Mouse (Mus musculus): ENCODE results near the gene Vars. TPM values are rescaled to one million over a fixed set of nuclear protein-coding genes. Genes with fewer than 3 reads are reported as not detected.
"Not testable (repeated sequence)": the region's sequence is repeated elsewhere in the genome, so short reads cannot be mapped to it uniquely, and the experiment has no call there.

Vars gene
- polyA plus RNA-seq, 1 experiment from 2014 or later, result 54.8 TPM

DNA sequence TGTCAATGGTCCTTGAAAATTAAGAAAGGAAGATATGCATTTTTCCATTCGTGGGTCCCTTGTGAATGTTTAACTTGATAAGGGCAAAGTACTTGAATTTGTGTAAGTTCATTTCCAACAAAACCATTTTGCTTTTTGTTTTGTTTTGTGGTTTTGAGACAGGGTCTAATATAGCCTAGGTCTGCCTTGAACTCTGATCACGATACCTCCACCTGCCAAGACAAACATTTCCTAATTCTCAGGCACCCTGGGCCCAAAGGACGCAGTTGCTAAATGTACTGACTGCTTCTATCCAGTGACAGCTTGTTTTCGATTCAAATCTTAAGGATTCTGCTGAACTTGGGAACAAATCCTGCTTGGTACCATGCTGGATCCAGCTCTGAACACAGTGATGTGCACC is 21.2 kb upstream of the Vars start:
- no peak overlapping the region for H3K27ac ChIP-seq (ENCODE audit: low read length)
- no peaks in the 10 kb centered on the region for H3K36me3 ChIP-seq (ENCODE audit: control insufficient read depth, insufficient read depth, low read length)
- WGBS, result 93% methylated on average over 4 of the region's 4 CpGs
- H3K9me3 ChIP-seq (replicated peaks; ENCODE audit: control insufficient read depth, low read length, poor library complexity, severe bottlenecking), result no peaks in the 10 kb centered on the region
- no peak for ATAC-seq
- H3K4me1 ChIP-seq (ENCODE audit: control insufficient read depth, insufficient read depth, low read length), result peaks cover 20% of the 10 kb centered on the region
- 0 out of 2 replicates have a peak overlapping the region, but pooled peaks have one; percentile 21 for H3K9ac ChIP-seq (ENCODE audit: low read depth, low read length)
- no peaks in the 10 kb centered on the region for H3K27me3 ChIP-seq (ENCODE audit: control insufficient read depth, insufficient read depth, low read depth, low read length)
- no peak overlapping the region for H3K4me3 ChIP-seq (ENCODE audit: low read depth, low read length)
- no peak overlapping the region for H3K4me2 ChIP-seq (ENCODE audit: low read length)

DNA sequence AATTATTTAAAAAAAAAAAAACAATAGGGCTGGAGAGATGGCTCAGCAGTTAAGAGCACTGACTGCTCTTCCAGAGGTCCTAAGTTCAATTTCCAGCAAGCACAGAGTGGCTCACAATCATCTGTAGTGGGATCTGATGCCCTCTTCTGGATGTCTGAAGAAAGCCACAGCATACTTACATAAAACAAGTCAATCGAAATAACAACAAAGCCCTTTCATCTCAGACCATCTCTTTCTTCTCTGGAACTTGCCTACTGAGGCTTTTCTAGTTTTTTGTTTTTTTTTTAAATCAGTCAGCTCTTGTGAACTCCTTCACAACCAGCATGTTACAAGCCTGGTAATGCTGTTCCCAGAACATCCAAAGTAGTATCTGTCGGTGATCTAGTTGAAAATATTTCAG is 20.1 kb upstream of the Vars start:
- Histone ChIP-seq H3K27ac (ENCODE audit: low read length) (peak overlapping the region; percentile 96), H3K4me3 (ENCODE audit: low read depth, low read length) (peak overlapping the region; percentile 70)
- WGBS, result 14% methylated on average over 2 of the region's 2 CpGs

GRCm38 (mm10) chr17:34981690-34982180 is 19.1 kb upstream of the Vars start, which contains the start of gene Lsm2:
TSS of gene Lsm2 (plus strand) at chr17:34981862.
- no peaks in the 10 kb centered on the region for H3K9me3 ChIP-seq (replicated peaks; ENCODE audit: control insufficient read depth, low read length, poor library complexity, severe bottlenecking)
- H3K27me3 ChIP-seq (ENCODE audit: control insufficient read depth, insufficient read depth, low read depth, low read length), result no peaks in the 10 kb centered on the region
- H3K27ac ChIP-seq (ENCODE audit: low read length), result peak within 1 kb of the TSS; percentile 96
- peak within 1 kb of the TSS; percentile 70 for H3K4me3 ChIP-seq (ENCODE audit: low read depth, low read length)
- H3K9ac ChIP-seq (ENCODE audit: low read depth, low read length), result peak within 1 kb of the TSS; percentile 91
- peak; percentile 96 for ATAC-seq
- peaks cover 7% of the 10 kb centered on the region for H3K36me3 ChIP-seq (ENCODE audit: control insufficient read depth, insufficient read depth, low read length)
- H3K4me2 ChIP-seq (ENCODE audit: low read length), result peak within 1 kb of the TSS; percentile 92
- WGBS, result under 1% methylated on average over 57 of the region's 58 CpGs
- H3K4me1 ChIP-seq (ENCODE audit: control insufficient read depth, insufficient read depth, low read length), result peaks cover 20% of the 10 kb centered on the region

More for the DNA sequence above, 20.1 kb upstream of the Vars start:
- peak overlapping the region; percentile 91 for H3K9ac ChIP-seq (ENCODE audit: low read depth, low read length)
- H3K4me2 ChIP-seq (ENCODE audit: low read length), result peak overlapping the region; percentile 92
- ATAC-seq, result no peak
- no peaks in the 10 kb centered on the region for H3K27me3 ChIP-seq (ENCODE audit: control insufficient read depth, insufficient read depth, low read depth, low read length)
- H3K36me3 ChIP-seq (ENCODE audit: control insufficient read depth, insufficient read depth, low read length), result peaks cover 4% of the 10 kb centered on the region
- peaks cover 20% of the 10 kb centered on the region for H3K4me1 ChIP-seq (ENCODE audit: control insufficient read depth, insufficient read depth, low read length)
- H3K9me3 ChIP-seq (replicated peaks; ENCODE audit: control insufficient read depth, low read length, poor library complexity, severe bottlenecking), result no peaks in the 10 kb centered on the region

GRCm38 (mm10) chr17:34982328-34982727 is 18.5 kb upstream of the Vars start:
- H3K9me3 ChIP-seq (replicated peaks; ENCODE audit: control insufficient read depth, low read length, poor library complexity, severe bottlenecking), result no peaks in the 10 kb centered on the region
- peak overlapping the region; percentile 91 for H3K9ac ChIP-seq (ENCODE audit: low read depth, low read length)
- peaks cover 7% of the 10 kb centered on the region for H3K36me3 ChIP-seq (ENCODE audit: control insufficient read depth, insufficient read depth, low read length)
- H3K27me3 ChIP-seq (ENCODE audit: control insufficient read depth, insufficient read depth, low read depth, low read length), result no peaks in the 10 kb centered on the region
- ATAC-seq, result peak; percentile 23; the same call in 1 of the 2 replicates
- H3K27ac ChIP-seq (ENCODE audit: low read length), result peak overlapping the region; percentile 96
- WGBS, result 0% methylated on average over 15 of the region's 15 CpGs
- H3K4me3 ChIP-seq (ENCODE audit: low read depth, low read length), result peak overlapping the region; percentile 70
- peaks cover 20% of the 10 kb centered on the region for H3K4me1 ChIP-seq (ENCODE audit: control insufficient read depth, insufficient read depth, low read length)
- H3K4me2 ChIP-seq (ENCODE audit: low read length), result peak overlapping the region; percentile 92

- 64% methylated on average over 2 of the region's 2 CpGs for WGBS
- no peak for ATAC-seq
- no peak overlapping the region for H3K27ac ChIP-seq (ENCODE audit: low read length)
These were observed 16.6 kb upstream of the Vars start for GRCm38 (mm10) chr17:34984218-34984617.

DNA sequence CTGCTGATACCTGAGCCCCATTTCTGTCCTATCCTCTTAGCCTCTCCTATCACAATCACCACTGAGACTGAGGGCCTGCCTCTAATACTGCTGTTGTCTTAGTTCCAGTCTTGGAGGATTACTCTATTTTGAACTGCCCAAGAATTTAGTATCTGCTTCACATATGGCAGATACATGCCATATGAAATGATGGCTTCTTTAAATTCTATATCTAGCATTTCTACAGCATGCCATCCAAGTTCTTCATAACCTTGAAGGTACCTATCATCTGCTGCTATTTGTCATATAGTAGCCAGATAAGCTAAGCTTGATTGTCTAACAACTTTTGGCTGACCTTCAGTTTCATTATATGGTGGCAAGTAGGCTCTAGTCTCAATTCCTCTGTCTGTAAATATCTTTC is 6.0 kb upstream of the Vars start:
- no peak overlapping the region for H3K9ac ChIP-seq (ENCODE audit: low read depth, low read length)
- H3K9me3 ChIP-seq (replicated peaks; ENCODE audit: control insufficient read depth, low read length, poor library complexity, severe bottlenecking), result no peaks in the 10 kb centered on the region
- H3K4me1 ChIP-seq (ENCODE audit: control insufficient read depth, insufficient read depth, low read length), result no peaks in the 10 kb centered on the region
- no peak for ATAC-seq
- no peaks in the 10 kb centered on the region for H3K27me3 ChIP-seq (ENCODE audit: control insufficient read depth, insufficient read depth, low read depth, low read length)
- H3K4me2 ChIP-seq (ENCODE audit: low read length), result no peak overlapping the region
- H3K27ac ChIP-seq (ENCODE audit: low read length), result no peak overlapping the region
- no peaks in the 10 kb centered on the region for H3K36me3 ChIP-seq (ENCODE audit: control insufficient read depth, insufficient read depth, low read length)
- no peak overlapping the region for H3K4me3 ChIP-seq (ENCODE audit: low read depth, low read length)

More at GRCm38 (mm10) chr17:34984218-34984617, 16.6 kb upstream of the Vars start:
- H3K4me1 ChIP-seq (ENCODE audit: control insufficient read depth, insufficient read depth, low read length), result peaks cover 20% of the 10 kb centered on the region
- H3K4me3 ChIP-seq (ENCODE audit: low read depth, low read length), result no peak overlapping the region
- peaks cover 7% of the 10 kb centered on the region for H3K36me3 ChIP-seq (ENCODE audit: control insufficient read depth, insufficient read depth, low read length)
- no peaks in the 10 kb centered on the region for H3K27me3 ChIP-seq (ENCODE audit: control insufficient read depth, insufficient read depth, low read depth, low read length)
- H3K4me2 ChIP-seq (ENCODE audit: low read length), result no peak overlapping the region
- no peaks in the 10 kb centered on the region for H3K9me3 ChIP-seq (replicated peaks; ENCODE audit: control insufficient read depth, low read length, poor library complexity, severe bottlenecking)
- no peak overlapping the region for H3K9ac ChIP-seq (ENCODE audit: low read depth, low read length)

GRCm38 (mm10) chr17:34995192-34995591 is 5.6 kb upstream of the Vars start:
- 95% methylated on average over 4 of the region's 4 CpGs for WGBS
- H3K4me3 ChIP-seq (ENCODE audit: low read depth, low read length); H3K36me3 ChIP-seq (ENCODE audit: control insufficient read depth, insufficient read depth, low read length); H3K9me3 ChIP-seq (replicated peaks; ENCODE audit: control insufficient read depth, low read length, poor library complexity, severe bottlenecking); H3K4me1 ChIP-seq (ENCODE audit: control insufficient read depth, insufficient read depth, low read length); H3K27me3 ChIP-seq (ENCODE audit: control insufficient read depth, insufficient read depth, low read depth, low read length); H3K4me2 ChIP-seq (ENCODE audit: low read length); H3K9ac ChIP-seq (ENCODE audit: low read depth, low read length); H3K27ac ChIP-seq (ENCODE audit: low read length); ATAC-seq: not testable (repeated sequence)

- H3K27ac ChIP-seq (ENCODE audit: low read length); H3K9me3 ChIP-seq (replicated peaks; ENCODE audit: control insufficient read depth, low read length, poor library complexity, severe bottlenecking); H3K4me2 ChIP-seq (ENCODE audit: low read length); H3K9ac ChIP-seq (ENCODE audit: low read depth, low read length); H3K36me3 ChIP-seq (ENCODE audit: control insufficient read depth, insufficient read depth, low read length); ATAC-seq; H3K4me1 ChIP-seq (ENCODE audit: control insufficient read depth, insufficient read depth, low read length); H3K4me3 ChIP-seq (ENCODE audit: low read depth, low read length); H3K27me3 ChIP-seq (ENCODE audit: control insufficient read depth, insufficient read depth, low read depth, low read length): not testable (repeated sequence)
- WGBS, result 97% methylated on average over 4 of the region's 4 CpGs
These were observed 4.9 kb upstream of the Vars start for GRCm38 (mm10) chr17:34995927-34996326.

GRCm38 (mm10) chr17:34996411-34997141 is 4.2 kb upstream of the Vars start:
- no peaks in the 10 kb centered on the region for H3K36me3 ChIP-seq (ENCODE audit: control insufficient read depth, insufficient read depth, low read length)
- no peak overlapping the region for H3K4me2 ChIP-seq (ENCODE audit: low read length)
- WGBS, result 88% methylated on average over 12 of the region's 14 CpGs
- ATAC-seq, result no peak
- H3K4me3 ChIP-seq (ENCODE audit: low read depth, low read length), result no peak overlapping the region
- no peak overlapping the region for H3K27ac ChIP-seq (ENCODE audit: low read length)
- H3K27me3 ChIP-seq (ENCODE audit: control insufficient read depth, insufficient read depth, low read depth, low read length), result no peaks in the 10 kb centered on the region
- H3K9ac ChIP-seq (ENCODE audit: low read depth, low read length), result no peak overlapping the region
- no peaks in the 10 kb centered on the region for H3K9me3 ChIP-seq (replicated peaks; ENCODE audit: control insufficient read depth, low read length, poor library complexity, severe bottlenecking)
- peaks cover 4% of the 10 kb centered on the region for H3K4me1 ChIP-seq (ENCODE audit: control insufficient read depth, insufficient read depth, low read length)

Data from midbrain, embryonic 16.5 days (tissue).